Mouse (Mus musculus) cerebellum, adult 2 months (tissue): ENCODE results near the gene Bsnd. TPM values are rescaled to one million over a fixed set of nuclear protein-coding genes. Genes with fewer than 3 reads are reported as not detected.

Source experiments
- DNase-seq, 2 experiments: peaks; one replicate each; pipeline ENCODE4 v3.0.0; 2021
- H3K27ac ChIP-seq: fragments of 200-500 bp; 2 replicates; pipeline ENCODE4 v1.5.1; 2012; ENCODE audit warnings: low read length, control low read depth, inconsistent platforms; ENCODE audit not compliant: insufficient read depth
- H3K27me3 ChIP-seq: fragments of 200-500 bp; 2 replicates; pipeline ENCODE4 v1.6.1; 2012; ENCODE audit warnings: inconsistent platforms, mild to moderate bottlenecking, low read length, moderate library complexity; ENCODE audit not compliant: control insufficient read depth, insufficient read depth
- H3K4me1 ChIP-seq: fragments of 200-500 bp; 2 replicates; pipeline ENCODE4 v1.6.1; 2011; ENCODE audit warnings: low read length; ENCODE audit not compliant: control insufficient read depth, insufficient read depth
- H3K4me3 ChIP-seq: fragments of 200-500 bp; replicated peaks from 2 replicates; pipeline ENCODE3; 2011; ENCODE audit warnings: mild to moderate bottlenecking, low read depth, low read length, control low read depth; ENCODE audit not compliant: insufficient read depth
- CTCF ChIP-seq: fragments of 200-500 bp; IDR thresholded peaks from 2 replicates; pipeline ENCODE4 v1.5.1; 2011; ENCODE audit warnings: low read depth, mild to moderate bottlenecking, control low read depth, low read length, moderate library complexity, borderline replicate concordance; ENCODE audit not compliant: insufficient read depth
- POLR2A ChIP-seq: fragments of 200-500 bp; IDR thresholded peaks from 2 replicates; pipeline ENCODE4 v1.6.1; 2011; ENCODE audit warnings: low read length, control low read depth, borderline replicate concordance; ENCODE audit not compliant: insufficient read depth
- WGBS: fragments of 180-500 bp; shearing (Covaris S2); methylation state at CpG from one replicate; pipeline ENCODE4 v1.1.7; 2018; 5-methylcytosine and 5-hydroxymethylcytosine counted together
- polyA plus RNA-seq: library from polyadenylated mRNA; depleted of rRNA; stranded (reverse); fragments of >200 nt; gene quantifications from 2 replicates; pipeline ENCODE4 v1.2.3, GENCODE M21; 2012; rRNA removed

Gene Bsnd
- polyA plus RNA-seq, result 0.03 and 0.10 TPM in 2 replicates

GRCm38 (mm10) chr4:106492116-106492515 is at the start of gene Bsnd:
Bsnd (minus strand) TSS chr4:106492283.
- Histone ChIP-seq H3K27me3 (no peaks in the 10 kb centered on the region), H3K4me1 (no peaks in the 10 kb centered on the region), H3K4me3 (no peak within 1 kb of the TSS), H3K27ac (no peak within 1 kb of the TSS)
- TF ChIP-seq CTCF (no peak), POLR2A (no peak)
- WGBS, result 69% methylated on average over 3 of the region's 3 CpGs
- DNase-seq, result no peak

- no peak for DNase-seq
- Histone ChIP-seq H3K27ac (no peak overlapping the region), H3K4me1 (no peaks in the 10 kb centered on the region), H3K27me3 (no peaks in the 10 kb centered on the region), H3K4me3 (no peak overlapping the region)
- TF ChIP-seq CTCF (no peak), POLR2A (no peak)
- 30% methylated on average over 3 of the region's 3 CpGs for WGBS
These were observed 49.4 kb upstream of the Bsnd start for GRCm38 (mm10) chr4:106541491-106541890.

DNA sequence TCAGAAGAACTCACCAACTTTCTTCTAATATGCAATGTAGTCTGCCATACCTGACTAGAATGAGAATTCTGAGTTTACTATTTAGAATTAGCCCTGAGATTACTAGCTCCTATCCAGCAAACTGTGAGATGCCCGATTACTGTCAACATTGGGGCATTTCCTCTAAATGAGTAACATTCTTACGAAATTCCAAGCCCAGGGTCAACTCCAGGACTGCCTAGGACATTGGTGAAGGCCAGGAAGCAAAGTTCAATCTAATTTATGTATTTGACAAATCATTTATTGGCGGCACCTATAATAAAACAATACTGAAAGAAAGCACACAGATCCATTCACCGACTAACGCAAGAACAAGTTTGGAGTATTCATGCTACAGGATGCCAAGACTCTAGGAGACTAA is 47.7 kb upstream of the Bsnd start:
- WGBS, result 89% methylated on average over 5 of the region's 5 CpGs
- Histone ChIP-seq H3K27me3 (no peaks in the 10 kb centered on the region), H3K4me1 (no peaks in the 10 kb centered on the region), H3K27ac (no peak overlapping the region), H3K4me3 (no peak overlapping the region)
- TF ChIP-seq POLR2A (no peak), CTCF (no peak)
- DNase-seq, result no peak

GRCm38 (mm10) chr4:106534256-106534655 is 42.2 kb upstream of the Bsnd start:
- H3K27ac ChIP-seq, result no peak overlapping the region
- H3K27me3 ChIP-seq, result no peaks in the 10 kb centered on the region
- H3K4me3 ChIP-seq, result no peak overlapping the region
- TF ChIP-seq POLR2A (no peak), CTCF (no peak)
- H3K4me1 ChIP-seq, result no peaks in the 10 kb centered on the region
- no peak for DNase-seq
- WGBS, result 64% methylated on average over 7 of the region's 7 CpGs

- no peak overlapping the region for H3K4me3 ChIP-seq
- WGBS, result 57% methylated on average over 7 of the region's 7 CpGs
- no peak for DNase-seq
- H3K27ac ChIP-seq, result no peak overlapping the region
- TF ChIP-seq CTCF, result peak; percentile 22; the same call in 1 of the 2 replicates
- TF ChIP-seq POLR2A, result no peak
- no peaks in the 10 kb centered on the region for H3K4me1 ChIP-seq
- no peaks in the 10 kb centered on the region for H3K27me3 ChIP-seq
These were observed 41.5 kb upstream of the Bsnd start for GRCm38 (mm10) chr4:106533421-106534080.

DNA sequence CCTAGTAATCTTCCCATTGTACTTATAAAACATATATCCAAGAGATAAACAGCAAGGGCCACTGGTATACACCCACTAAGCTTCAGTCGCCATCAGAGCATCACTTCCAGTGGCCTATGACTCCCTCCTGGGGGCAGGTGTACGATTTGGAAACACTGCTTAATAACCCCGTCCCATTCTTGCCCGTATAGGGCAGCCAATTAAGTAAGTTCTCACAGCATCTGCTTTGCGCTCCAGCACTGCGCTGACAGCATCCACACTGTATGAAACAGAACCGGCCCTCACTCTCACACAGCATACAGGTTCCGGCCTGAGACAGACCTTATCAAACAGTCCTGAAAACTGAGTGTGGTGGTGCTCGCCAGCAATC is 38.0 kb upstream of the Bsnd start:
- Histone ChIP-seq H3K27me3 (no peaks in the 10 kb centered on the region), H3K4me1 (no peaks in the 10 kb centered on the region), H3K4me3 (no peak overlapping the region), H3K27ac (no peak overlapping the region)
- WGBS, result 61% methylated on average over 9 of the region's 9 CpGs
- no peak for TF ChIP-seq CTCF
- no peak for TF ChIP-seq POLR2A
- DNase-seq, result no peak

- Histone ChIP-seq H3K27ac (no peak overlapping the region), H3K4me3 (peak overlapping the region; percentile 3), H3K27me3 (no peaks in the 10 kb centered on the region), H3K4me1 (no peaks in the 10 kb centered on the region)
- peak; percentile 85 to 89 for DNase-seq
- TF ChIP-seq CTCF (peak; percentile 100), POLR2A (no peak)
- WGBS, result 7% methylated on average over 17 of the region's 17 CpGs
These were observed 37.5 kb upstream of the Bsnd start for GRCm38 (mm10) chr4:106529375-106530112.

DNA sequence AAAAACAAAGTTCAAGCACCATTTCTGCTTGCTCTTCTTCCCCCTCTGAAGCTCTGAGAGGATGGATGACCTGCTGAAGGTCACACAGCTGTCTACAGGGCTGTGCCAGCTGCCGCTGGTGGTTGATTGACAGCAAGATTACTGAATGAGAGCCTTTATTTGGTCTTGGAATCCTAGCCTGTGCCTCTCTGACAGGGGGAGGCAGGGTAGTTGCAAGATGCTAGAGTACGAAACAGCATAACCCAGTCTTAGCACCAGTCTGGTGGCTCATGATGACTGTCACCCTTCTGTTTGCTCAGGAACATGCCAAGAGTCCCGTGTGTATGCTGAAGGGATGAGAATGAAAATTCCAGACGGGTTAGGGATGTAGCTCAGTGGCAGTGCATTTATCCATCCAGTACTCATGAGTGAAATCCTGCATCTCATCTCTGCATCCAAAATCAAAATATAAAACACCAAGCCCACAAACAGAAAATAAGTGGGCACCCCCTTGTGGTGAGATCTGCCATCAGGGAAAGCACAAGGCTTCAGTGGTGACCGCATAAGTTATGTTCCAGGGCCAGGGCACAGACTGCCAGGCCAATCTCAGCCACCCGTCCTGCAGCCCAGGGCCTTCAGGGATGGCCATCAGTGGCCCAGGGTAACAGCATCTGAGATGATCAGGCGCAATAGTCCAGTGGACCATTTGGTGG is 35.9 kb upstream of the Bsnd start:
- H3K4me1 ChIP-seq, result no peaks in the 10 kb centered on the region
- no peaks in the 10 kb centered on the region for H3K27me3 ChIP-seq
- WGBS, result 71% methylated on average over 7 of the region's 7 CpGs
- no peak for DNase-seq
- H3K4me3 ChIP-seq, result no peak overlapping the region
- H3K27ac ChIP-seq, result no peak overlapping the region
- TF ChIP-seq CTCF, result no peak; the same call in 1 of the 2 replicates
- TF ChIP-seq POLR2A, result no peak
